Mouse (Mus musculus) adipocyte (in vitro differentiated cells): ENCODE results near the gene Slc25a30.
"Not testable (repeated sequence)": the region's sequence is repeated elsewhere in the genome, so short reads cannot be mapped to it uniquely, and the experiment has no call there.

Experiments used
- DNase-seq: peaks from one replicate; pipeline ENCODE4 v3.0.0-alpha.2; 2016; ENCODE audit warnings: low spot score

Gene Slc25a30

GRCm38 (mm10) chr14:75786868-75787793, at the start of gene Slc25a30:
Slc25a30 (minus strand) TSS chr14:75787037.
- peak; percentile 91 for DNase-seq

GRCm38 (mm10) chr14:75836579-75836978, 49.7 kb upstream of the Slc25a30 start:
- DNase-seq = no peak

- DNase-seq = peak; percentile 57
Measured at GRCm38 (mm10) chr14:75834739-75835381, 48.0 kb upstream of the Slc25a30 start.

GRCm38 (mm10) chr14:75834251-75834738, 47.5 kb upstream of the Slc25a30 start:
- DNase-seq = peak; percentile 92

- DNase-seq = peak; percentile 30
Measured at GRCm38 (mm10) chr14:75833546-75834250, 46.9 kb upstream of the Slc25a30 start.

- DNase-seq = no peak
Measured at GRCm38 (mm10) chr14:75832982-75833381, 46.1 kb upstream of the Slc25a30 start.

GRCm38 (mm10) chr14:75832031-75832430, 45.2 kb upstream of the Slc25a30 start:
- no peak for DNase-seq

GRCm38 (mm10) chr14:75829817-75830216, 43.0 kb upstream of the Slc25a30 start:
- not testable (repeated sequence) for DNase-seq

- DNase-seq = peak; percentile 87
Measured at GRCm38 (mm10) chr14:75828866-75829806, 42.3 kb upstream of the Slc25a30 start.

GRCm38 (mm10) chr14:75828221-75828620, 41.4 kb upstream of the Slc25a30 start:
- DNase-seq = no peak

- DNase-seq = peak; percentile 61
Measured at GRCm38 (mm10) chr14:75826851-75827410, 40.1 kb upstream of the Slc25a30 start.

- DNase-seq = peak; percentile 80
Measured at GRCm38 (mm10) chr14:75820007-75820406, 33.2 kb upstream of the Slc25a30 start.

- DNase-seq = no peak
Measured at GRCm38 (mm10) chr14:75819341-75819740, 32.5 kb upstream of the Slc25a30 start.

- no peak for DNase-seq
Measured at GRCm38 (mm10) chr14:75818528-75818927, 31.7 kb upstream of the Slc25a30 start.

- no peak for DNase-seq
Measured at GRCm38 (mm10) chr14:75809931-75810330, 23.1 kb upstream of the Slc25a30 start.

GRCm38 (mm10) chr14:75807800-75808199, 21.0 kb upstream of the Slc25a30 start:
- DNase-seq = peak; percentile 88

GRCm38 (mm10) chr14:75797769-75798386, 11.0 kb upstream of the Slc25a30 start:
- DNase-seq = peak; percentile 67

- no peak for DNase-seq
Measured at GRCm38 (mm10) chr14:75795918-75796317, 9.1 kb upstream of the Slc25a30 start.

GRCm38 (mm10) chr14:75794726-75795125, 7.9 kb upstream of the Slc25a30 start:
- no peak for DNase-seq

GRCm38 (mm10) chr14:75794324-75794723, 7.5 kb upstream of the Slc25a30 start:
- DNase-seq = no peak
